Mouse (Mus musculus) MEL-GATA-1-ER (cell line): ENCODE data around the gene Lcmt1.

Experiments used
- DNase-seq: peaks from one replicate; pipeline ENCODE4 v3.0.0-alpha.2; 2012; ENCODE audit warnings: low read depth; ENCODE audit errors: extremely low read depth

Gene Lcmt1

DNA sequence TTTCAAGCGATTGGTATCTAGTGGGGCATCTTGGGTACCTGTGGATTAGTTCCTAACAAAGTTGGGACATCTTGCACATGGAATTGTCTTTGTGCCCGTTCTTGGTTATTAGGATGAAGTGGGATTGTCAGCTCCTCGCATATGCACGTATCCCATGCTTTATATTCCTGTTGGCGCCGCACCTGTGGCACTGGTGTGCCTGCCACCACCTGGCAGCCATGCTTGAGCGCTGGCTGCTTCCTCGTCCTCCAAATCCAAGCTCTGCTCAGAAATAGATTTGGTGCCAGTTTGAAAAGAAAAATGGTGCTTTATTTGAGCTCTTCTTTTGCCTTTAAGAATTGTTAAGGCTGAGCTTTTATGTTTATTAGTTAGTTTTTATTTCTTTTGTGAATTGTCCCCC, 28.3 kb downstream of the Lcmt1 start:
- DNase-seq: no peak

DNA sequence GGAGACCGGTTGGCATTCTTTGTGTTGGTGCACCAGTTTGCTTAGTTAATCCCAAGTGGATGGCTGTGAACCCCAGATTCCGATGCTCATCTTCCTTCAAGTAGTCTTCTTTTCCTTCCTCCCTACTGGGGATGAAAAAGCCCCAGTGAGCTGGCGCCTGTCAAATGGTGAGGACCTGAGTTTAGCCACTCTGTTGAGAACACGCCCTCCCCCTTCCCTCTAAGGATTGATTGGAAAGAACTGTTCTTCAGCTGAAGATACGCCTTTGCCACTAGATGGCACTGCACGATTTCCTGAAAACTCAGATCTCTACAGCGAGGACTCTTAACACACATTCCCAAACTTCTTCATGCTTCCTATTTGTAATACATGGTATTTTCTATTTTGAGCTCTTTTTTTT, 29.2 kb downstream of the Lcmt1 start:
- peak; percentile 18 for DNase-seq

DNA sequence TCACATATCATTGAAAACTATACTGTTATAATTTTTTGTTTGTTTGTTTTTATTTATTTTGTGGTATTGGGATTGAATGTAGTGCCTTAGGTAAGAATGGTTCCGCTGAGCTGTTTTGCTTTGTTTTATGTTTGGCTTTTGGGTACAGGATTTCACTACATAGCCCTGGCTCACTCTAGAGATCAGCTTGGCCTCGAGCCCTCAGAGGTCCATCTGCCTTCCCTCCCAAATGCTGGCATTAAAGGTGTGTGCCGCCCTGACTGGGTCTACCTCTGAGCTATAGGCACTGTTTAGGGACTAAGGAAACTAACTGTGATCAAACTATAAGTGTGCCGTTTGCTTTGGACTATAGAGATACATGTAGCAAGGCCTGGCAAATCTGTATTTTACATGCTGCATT, 29.7 kb downstream of the Lcmt1 start:
- DNase-seq: no peak

DNA sequence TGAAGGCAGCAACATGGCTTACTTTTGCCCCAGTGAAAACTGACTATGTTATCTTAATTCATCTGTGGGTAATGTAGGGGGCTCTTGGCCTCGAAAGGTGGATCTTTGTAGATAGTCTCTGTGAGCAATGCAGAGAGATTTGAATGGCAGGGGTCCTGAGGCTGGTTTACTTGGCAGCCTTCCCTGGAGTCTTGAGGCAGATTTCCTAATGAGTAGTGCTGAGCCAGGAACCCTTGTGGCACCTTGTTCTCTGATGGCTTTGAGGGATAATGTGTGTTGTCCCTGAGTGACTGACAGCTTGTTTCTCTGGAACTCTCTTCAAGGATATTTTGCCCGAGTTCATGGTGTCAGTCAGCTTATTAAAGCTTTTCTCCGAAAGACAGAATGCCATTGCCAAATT, 31.5 kb downstream of the Lcmt1 start:
- no peak for DNase-seq

DNA sequence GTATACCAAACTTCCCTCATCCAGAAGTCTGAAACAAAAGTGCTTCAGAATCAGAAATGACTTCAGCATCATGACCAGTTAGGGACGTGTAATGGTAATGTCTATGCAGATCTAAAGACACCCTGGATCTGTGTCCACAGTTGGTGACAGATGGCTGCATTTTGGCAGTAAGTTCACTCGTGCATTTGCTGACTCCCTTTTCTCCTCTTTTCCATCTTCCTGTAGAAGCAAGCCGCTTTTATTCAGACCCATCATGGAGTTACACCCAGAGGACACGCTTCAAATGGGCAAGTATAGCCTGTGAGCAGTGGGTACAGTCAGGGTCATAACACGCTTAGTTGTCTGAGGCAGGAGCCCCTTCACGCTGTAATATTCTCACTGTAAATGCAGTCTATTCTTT, 34.6 kb downstream of the Lcmt1 start:
- DNase-seq: no peak

DNA sequence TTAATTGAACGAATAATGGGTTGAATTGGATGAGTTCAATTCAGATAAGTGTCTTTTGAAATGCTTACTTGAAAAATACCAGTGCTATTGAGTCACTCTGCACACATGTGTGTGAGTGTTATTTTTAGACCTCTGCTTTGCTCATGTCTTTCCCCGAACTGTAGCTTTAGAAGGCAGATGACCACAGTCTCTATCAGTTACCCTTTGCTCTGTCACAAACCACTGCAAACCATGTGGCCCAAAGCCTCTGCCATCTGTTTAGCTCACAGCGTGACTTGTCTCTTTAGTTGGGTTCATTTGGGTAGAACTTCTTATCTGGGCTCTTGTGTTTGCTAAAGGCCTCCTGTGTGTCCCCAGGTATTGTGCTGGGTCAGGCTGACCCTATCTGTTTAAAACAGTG, 36.0 kb downstream of the Lcmt1 start:
- DNase-seq: no peak

DNA sequence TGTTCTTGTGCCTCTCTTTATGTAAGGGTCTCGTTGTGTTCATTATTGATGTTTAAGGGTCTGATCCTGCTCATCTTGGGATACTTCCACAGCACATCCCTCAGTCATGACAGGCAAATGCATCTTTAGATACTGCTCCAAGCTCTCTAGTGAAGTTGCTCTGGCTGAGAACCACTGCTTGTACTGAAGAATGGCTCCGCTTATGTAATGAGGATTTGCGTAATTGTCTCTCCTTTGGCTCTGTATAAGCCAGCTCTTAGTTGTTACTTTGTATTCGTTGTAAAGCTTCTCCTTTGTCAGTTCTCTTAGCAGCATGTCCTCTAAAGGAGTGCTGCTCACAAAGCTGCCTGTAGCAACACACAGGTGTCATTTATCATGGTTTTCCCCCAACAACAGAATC, 37.4 kb downstream of the Lcmt1 start:
- DNase-seq: no peak

DNA sequence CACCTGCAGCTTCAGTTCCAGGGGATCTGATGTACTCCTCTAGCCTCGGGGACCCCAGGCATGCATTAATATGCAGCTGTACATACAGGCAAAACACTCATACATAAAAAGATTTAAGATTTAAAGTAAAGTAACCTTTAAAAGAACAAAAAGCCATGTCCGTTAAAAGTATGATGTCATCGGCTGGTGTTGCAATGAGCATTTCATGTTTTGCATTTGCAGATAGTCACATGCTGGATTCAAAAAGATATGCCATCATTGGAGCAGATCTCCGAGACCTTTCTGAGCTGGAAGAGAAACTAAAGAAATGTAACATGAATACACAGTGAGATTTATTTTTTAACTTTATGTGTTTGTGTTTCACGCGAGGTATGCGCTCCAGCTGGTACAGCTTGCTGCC, 40.9 kb downstream of the Lcmt1 start:
- no peak for DNase-seq

DNA sequence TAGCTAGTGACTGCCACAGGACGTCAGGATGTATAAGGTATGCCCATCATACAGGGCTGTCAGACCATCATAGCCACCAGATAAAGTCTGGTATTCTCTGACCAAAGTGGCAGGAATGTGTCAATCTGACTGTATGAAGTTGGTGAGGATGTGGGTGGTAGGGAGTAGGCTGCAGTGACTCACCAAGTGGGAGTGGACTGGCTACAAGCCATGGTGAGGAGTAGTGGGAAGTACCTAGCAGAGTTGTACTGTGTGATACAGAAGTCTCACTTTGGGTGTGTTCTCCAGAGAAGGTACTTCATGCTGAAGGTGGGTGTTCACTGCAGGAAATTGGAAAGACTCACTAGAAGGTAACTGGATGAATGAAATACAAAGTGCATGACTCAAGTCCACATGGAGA, 41.5 kb downstream of the Lcmt1 start:
- no peak for DNase-seq

DNA sequence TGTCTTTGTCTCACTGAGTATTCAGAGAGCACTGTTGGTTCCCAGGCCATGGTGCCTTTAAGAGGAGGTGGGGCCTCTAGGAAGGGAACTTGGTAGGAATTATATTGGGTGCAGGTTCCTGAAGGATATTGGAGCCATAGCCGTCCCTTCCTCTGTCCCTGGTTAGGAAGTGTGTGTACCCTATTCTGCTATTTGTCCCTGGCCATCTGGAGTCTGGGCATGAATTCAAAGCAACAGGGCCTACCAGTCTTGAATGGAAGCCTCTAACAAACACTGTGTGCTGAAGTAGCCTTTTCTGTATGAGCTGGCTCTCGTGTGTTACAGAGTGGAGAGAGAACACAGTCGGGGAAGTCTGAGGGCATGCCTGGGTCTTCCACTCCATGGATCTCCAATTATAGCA, 42.6 kb downstream of the Lcmt1 start:
- DNase-seq: no peak

DNA sequence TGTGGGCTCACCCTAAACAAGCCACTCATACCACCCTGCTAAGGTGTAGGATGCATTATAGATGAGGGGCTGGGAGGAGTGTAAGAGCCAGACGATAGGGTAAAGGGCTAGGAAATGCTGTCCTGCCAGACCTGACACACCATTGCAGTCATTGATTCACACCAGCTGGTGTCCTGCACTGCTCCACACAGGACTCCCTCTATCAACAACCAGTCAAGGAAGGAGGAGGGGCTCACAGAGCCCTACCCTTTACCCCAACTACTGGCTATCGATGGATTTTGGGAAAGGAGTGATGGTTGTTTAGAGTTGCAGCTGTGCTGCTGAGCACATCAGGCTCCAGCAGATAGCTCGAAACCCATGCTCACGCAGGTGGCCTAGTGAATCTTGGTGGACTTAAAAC, 47.2 kb downstream of the Lcmt1 start:
- no peak for DNase-seq

DNA sequence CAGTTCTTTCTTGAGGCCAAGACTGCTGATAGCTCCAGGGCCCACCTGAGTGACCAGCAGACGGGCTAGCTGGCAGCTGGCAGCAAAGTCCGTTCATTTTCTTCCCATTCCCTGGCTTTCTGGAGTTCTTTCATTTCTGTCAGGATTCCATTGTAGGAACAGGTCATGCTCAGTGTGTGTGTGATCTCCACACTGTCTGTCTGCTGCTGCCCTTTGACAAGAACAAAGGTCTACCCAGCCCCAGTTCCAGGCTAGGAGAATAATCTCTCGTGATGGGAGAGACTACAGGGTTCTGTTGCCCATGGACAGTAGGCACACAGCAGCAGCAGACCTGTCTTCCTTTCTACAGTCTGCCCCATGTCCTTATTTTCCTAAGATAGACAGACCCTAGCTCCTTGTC, 48.1 kb downstream of the Lcmt1 start:
- no peak for DNase-seq

DNA sequence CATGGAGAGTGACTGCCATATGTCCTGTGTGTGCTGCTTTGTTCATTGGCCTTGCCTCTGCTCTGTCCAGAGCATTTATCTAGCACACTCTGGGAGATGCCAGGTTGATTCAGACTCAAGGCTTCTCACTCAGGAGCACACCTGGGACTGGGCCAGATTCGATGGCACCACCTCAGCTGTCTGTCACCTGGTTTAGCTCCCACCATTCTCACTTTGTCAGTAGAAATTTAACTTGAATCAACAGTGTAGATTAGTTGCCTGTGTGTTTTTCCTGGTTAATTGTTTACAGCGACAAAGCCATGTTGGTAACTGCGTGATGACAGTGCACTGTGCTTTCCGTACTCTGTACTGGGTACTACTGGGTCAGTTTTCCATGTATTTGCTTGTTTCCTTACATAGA, 50.4 kb downstream of the Lcmt1 start:
- no peak for DNase-seq

DNA sequence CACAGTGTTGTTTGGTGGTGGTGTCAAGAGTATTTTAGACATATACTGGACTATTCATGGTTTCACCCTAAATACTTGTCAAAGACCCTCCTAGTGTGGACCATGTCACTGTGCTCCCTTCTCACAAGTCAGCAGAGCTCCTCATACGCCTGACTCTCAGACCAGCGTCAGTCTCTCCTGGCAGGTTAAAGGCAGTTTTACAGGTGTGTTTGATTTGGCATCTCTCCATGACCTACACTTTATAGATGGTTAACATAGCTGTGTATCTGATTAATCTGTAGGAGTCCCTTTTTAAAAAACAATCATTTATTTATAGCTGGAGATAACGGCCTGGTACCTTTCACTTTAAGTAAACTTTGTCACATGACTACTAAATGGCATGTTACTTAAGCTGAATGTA, 52.4 kb downstream of the Lcmt1 start:
- no peak for DNase-seq

DNA sequence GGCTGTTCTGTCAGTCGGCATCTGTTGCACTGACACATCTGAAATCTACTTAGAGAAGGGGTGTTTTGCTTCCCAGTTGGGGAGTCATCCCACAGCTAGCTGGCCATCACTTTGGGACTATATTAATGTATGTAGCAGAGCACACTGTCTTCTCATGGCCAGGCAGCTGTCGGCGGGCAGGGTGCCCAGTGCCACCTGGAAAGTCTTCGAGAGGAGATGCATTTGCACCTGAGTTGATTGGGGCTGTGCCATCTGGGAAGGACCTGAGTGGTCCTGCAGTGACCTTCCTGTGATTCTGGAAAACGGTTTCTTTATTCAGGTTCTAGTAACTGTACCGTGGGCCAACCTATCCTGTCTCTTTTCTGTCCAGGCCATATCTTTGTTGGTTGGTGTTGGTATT, 54.7 kb downstream of the Lcmt1 start:
- DNase-seq: no peak

DNA sequence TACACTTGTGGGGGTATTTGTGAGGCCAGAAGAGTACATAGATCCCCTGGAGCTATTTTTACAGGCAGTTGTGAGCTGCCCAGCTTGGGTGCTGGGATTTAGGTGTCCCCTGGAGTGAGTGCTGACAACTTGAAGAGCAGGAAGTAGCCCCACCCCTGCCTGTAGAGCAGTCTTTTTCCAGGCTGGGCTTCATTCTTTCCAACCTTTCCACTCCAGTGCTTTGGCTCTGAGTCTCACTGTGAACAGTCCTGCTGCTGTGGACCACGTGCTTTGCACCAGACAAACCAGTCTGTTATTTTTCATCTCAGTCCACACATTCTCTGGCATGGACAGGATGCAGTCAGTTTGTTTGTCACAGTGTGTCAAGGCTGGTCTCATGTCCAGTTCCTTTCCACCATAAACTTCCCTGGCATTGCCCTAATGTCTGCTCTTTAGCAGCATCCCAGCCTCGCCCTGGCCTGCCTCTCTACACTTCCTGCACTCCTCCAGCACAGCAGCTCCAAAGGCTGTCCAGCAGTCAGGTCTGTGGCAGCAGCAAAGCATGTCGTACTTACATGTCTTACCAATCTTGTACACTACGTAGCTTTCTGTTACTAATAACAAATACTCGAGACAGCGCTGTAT, 55.7 kb downstream of the Lcmt1 start:
- no peak for DNase-seq

DNA sequence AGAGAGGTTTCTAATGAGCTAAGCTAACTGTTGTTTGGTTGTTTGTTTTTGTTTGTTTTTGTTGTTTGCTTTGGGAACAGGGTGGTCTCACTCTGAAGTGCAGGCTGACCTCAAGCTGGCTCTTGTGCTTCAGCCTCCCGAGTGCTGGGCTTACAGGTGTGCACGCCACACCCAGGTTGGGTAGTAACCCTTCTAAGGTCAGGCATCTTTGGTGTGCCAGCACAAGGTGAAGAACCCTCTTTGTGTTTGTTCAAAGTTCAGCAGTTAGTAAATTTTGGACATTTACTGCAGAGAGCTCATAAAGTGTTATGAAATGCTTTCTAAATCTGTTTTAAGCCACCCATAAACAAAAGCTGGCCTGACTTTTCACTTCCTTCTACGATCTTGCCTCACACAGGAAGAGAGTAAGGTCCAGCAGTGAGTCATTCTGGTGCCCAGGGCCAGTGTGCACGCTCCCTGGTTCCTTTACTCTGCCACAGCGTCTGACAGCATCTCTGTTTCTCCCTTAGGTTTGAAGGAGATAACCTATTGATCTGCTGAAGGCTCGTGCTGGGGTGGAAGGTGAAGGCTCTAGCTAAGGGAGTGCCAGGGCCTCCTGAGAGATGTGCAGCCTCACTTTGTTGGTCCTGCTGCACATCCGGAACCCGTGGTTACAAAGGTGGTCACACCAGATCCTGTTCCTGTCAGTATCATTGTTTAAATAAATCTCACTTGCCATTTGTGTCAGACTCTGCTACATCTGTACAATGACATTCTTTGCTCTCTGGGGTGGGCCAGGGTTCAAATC, 60.2 kb downstream of the Lcmt1 start:
- no peak for DNase-seq

DNA sequence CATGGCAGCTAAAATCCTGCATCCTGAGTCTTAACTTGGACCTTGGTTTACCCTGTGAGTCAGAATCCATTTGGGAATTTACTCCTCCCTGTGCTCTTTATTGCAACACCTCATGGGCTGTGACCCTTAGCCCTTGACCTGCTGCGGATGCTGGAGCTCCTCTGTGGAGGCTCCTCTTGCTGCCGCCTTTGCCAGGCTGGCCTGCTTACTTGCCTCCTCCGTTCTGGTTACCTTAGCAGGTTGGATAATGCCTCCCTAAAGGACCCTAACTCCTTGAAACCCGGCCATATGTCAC, 60.8 kb downstream of the Lcmt1 start:
- no peak for DNase-seq

DNA sequence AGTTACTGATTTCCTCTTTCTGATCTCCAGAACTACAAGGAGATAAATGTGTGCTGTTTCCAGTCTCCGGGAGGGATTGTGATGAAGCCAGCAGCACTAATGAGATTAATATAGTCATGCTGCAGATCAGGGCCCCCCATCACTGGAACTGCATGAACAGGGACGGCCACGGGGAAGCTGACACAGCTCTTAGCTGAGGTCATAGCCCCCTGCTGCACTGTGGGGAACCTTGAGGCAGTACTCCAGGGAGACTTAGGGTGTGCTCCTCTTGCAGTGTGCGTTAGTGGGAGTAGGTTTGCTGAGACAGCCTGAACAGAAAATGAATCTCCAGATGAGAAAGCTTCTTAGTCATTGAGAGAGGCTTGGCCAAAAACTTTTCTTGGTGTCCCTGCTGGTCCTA, 61.6 kb downstream of the Lcmt1 start:
- no peak for DNase-seq

DNA sequence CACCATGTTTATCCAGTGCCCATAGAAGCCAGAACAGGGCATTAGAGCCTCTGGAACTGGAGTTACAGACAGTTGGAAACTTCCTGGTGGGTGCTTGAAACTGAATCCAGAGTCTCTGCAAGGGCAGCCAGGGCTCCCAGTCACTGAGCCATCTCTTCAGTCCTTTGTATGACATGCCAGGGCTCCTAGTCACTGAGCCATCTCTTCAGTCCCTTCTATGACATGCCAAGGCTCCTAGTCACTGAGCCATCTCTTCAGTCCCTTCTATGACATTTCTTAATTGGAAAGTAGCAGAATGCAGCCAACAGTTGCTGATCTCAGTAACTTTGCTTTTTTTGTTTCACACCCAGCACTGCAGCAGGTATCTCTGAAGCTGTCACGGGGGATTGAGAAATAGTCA, 72.5 kb downstream of the Lcmt1 start:
- DNase-seq: no peak

DNA sequence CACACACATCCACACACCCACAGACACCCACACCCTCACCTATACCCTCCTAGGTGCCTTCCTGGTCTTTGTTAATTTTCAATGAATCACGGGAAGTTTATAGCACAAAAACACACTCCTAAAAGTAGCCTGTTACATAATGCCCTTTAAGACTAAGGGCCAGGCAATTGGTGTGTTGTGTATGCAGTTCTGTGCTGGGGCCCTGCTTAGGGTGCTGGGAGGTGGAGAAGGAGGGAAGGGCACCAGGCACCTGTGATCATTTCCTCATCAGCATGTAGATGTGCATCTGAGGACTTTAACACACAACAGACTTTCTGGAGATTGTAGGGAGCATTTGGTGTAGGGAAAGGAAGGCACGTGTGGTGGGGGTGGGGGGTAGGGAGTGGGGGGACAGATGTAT, 79.2 kb downstream of the Lcmt1 start:
- no peak for DNase-seq

DNA sequence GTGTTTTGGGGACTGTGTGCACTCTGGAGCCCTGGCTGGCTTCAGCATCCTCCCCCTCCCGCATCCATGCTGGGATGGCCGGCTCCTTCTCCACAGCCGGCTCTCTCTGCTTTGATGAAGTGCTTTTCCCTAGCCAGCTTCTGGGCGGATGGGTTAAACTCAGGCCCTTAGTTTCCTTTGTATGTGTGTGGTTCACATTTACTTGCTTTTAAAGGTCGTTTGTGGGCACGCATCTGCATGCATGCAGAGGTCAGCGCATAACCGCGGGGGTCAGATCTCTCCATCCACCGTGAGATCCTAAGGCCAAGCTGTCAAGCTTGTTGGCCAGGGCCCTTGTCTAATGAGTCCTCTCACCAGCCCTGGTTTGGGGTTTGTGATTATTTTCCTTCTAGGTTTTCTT, 80.1 kb downstream of the Lcmt1 start:
- DNase-seq: no peak

DNA sequence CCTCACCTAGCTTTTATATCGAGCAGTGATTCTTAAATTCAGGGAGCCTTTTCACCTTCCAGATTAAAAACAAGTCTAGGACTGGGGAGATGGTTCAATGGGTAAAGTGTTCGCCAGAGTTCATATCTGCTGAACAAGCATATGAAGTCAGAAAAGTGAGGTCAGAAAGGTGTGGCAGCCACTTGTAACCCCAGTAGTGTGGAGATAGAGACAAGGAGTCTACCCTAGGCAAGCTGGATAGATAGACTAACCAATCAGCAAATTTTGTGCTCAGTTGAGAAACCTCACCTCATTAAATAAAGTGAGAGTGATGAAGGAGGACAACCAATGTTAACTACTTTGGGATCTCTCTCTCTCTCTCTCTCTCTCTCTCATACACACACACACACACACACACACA, 80.9 kb downstream of the Lcmt1 start:
- no peak for DNase-seq

DNA sequence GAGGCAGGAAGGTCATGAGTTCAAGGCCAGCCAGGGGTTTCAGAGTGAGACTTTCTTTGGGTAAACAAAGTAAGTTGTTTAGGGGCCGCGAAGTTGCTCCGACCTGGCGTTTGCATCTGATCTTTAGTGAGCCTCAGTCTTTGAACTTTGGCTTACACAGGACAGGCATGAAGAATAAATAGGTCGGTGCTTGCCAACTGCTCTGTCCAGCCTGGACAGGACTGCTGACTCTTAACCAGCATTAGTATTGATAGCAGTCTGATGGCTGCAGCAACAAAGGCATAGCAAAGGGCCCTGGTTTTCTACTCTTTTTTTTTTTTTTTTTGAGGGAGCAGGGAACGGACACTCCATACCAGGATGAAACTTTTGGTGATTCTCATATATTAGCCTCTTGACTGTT, 83.0 kb downstream of the Lcmt1 start:
- DNase-seq: no peak
